Mouse (Mus musculus) small intestine, adult 2 months (tissue): ENCODE results near the gene Fgd3. TPM values are rescaled to one million over a fixed set of nuclear protein-coding genes. Genes with fewer than 3 reads are reported as not detected.

Experiments
- H3K27ac ChIP-seq: fragments of 200-500 bp; 2 replicates; pipeline ENCODE4 v1.5.1; 2012; ENCODE audit warnings: low read depth, low read length, control low read depth, inconsistent platforms; ENCODE audit not compliant: insufficient read depth
- H3K27me3 ChIP-seq: fragments of 200-500 bp; 2 replicates; pipeline ENCODE4 v1.6.1; 2012; ENCODE audit warnings: mild to moderate bottlenecking, moderate library complexity, low read length, inconsistent platforms; ENCODE audit not compliant: control insufficient read depth, insufficient read depth
- H3K36me3 ChIP-seq: fragments of 200-500 bp; 2 replicates; pipeline ENCODE4 v1.6.1; 2012; ENCODE audit warnings: mild to moderate bottlenecking, low read length, control low read depth, inconsistent platforms; ENCODE audit not compliant: control insufficient read depth, insufficient read depth
- H3K4me1 ChIP-seq: fragments of 200-500 bp; 2 replicates; pipeline ENCODE4 v1.6.1; 2012; ENCODE audit warnings: low read length, inconsistent platforms, mixed read lengths; ENCODE audit not compliant: control insufficient read depth, insufficient read depth, insufficient read length
- H3K4me3 ChIP-seq: fragments of 200-500 bp; 2 replicates; pipeline ENCODE4 v1.5.1; 2012; ENCODE audit warnings: low read depth, mild to moderate bottlenecking, control low read depth, inconsistent platforms, low read length, moderate library complexity
- CTCF ChIP-seq: fragments of 200-500 bp; IDR thresholded peaks from 2 replicates; pipeline ENCODE4 v1.5.1; 2012; ENCODE audit warnings: low read depth, mild to moderate bottlenecking, control low read depth, inconsistent platforms, low read length, moderate library complexity, mixed read lengths; ENCODE audit not compliant: insufficient replicate concordance, insufficient read length; ENCODE audit errors: extremely low read depth
- POLR2A ChIP-seq: fragments of 200-500 bp; IDR thresholded peaks from 2 replicates; pipeline ENCODE4 v1.6.1; 2012; ENCODE audit warnings: low read depth, mild to moderate bottlenecking, control low read depth, inconsistent platforms, low read length, moderate library complexity
- WGBS: fragments of 180-500 bp; shearing (Covaris S2); methylation state at CpG from one replicate; pipeline ENCODE4 v1.1.7; 2018; 5-methylcytosine and 5-hydroxymethylcytosine counted together
- polyA plus RNA-seq: library from polyadenylated mRNA; depleted of rRNA; stranded (reverse); fragments of >200 nt; gene quantifications from 2 replicates; pipeline ENCODE4 v1.2.3, GENCODE M21; 2012

The Fgd3 gene
- polyA plus RNA-seq, 1 experiment, result 2.2 TPM

GRCm38 (mm10) chr13:49257819-49258313, 62.2 kb downstream of the Fgd3 start:
- WGBS, result 65% methylated on average over 3 of the region's 3 CpGs
- Histone ChIP-seq H3K27ac (no peak overlapping the region), H3K36me3 (no peaks in the 10 kb centered on the region), H3K4me1 (no peaks in the 10 kb centered on the region), H3K27me3 (no peaks in the 10 kb centered on the region), H3K4me3 (no peak overlapping the region)
- TF ChIP-seq CTCF, result no peak
- no peak for TF ChIP-seq POLR2A

- H3K4me3 ChIP-seq, result no peak overlapping the region
Observed at GRCm38 (mm10) chr13:49252746-49253145, 67.4 kb downstream of the Fgd3 start.

GRCm38 (mm10) chr13:49252113-49252512, 68.0 kb downstream of the Fgd3 start:
- 51% methylated on average over 2 of the region's 2 CpGs for WGBS
- Histone ChIP-seq H3K27me3 (no peaks in the 10 kb centered on the region), H3K4me1 (peaks cover 12% of the 10 kb centered on the region), H3K4me3 (no peak overlapping the region), H3K36me3 (no peaks in the 10 kb centered on the region), H3K27ac (no peak overlapping the region)
- TF ChIP-seq CTCF (no peak), POLR2A (no peak)

More at GRCm38 (mm10) chr13:49252746-49253145, 67.4 kb downstream of the Fgd3 start:
- no peaks in the 10 kb centered on the region for H3K27me3 ChIP-seq
- TF ChIP-seq CTCF (no peak), POLR2A (no peak)
- H3K36me3 ChIP-seq, result no peaks in the 10 kb centered on the region
- peaks cover 10% of the 10 kb centered on the region for H3K4me1 ChIP-seq
- H3K27ac ChIP-seq, result no peak overlapping the region
- 84% methylated on average over 13 of the region's 13 CpGs for WGBS

- H3K27me3 ChIP-seq, result no peaks in the 10 kb centered on the region
- TF ChIP-seq POLR2A, result no peak
- no peak for TF ChIP-seq CTCF
- no peak overlapping the region for H3K4me3 ChIP-seq
- H3K4me1 ChIP-seq, result peaks cover 12% of the 10 kb centered on the region
- no peaks in the 10 kb centered on the region for H3K36me3 ChIP-seq
- WGBS, result 71% methylated on average over 4 of the region's 4 CpGs
- no peak overlapping the region for H3K27ac ChIP-seq
Observed at GRCm38 (mm10) chr13:49250716-49251517, 69.2 kb downstream of the Fgd3 start.

- Histone ChIP-seq H3K36me3 (no peaks in the 10 kb centered on the region), H3K4me3 (no peak overlapping the region), H3K27me3 (no peaks in the 10 kb centered on the region), H3K27ac (no peak overlapping the region), H3K4me1 (peaks cover 12% of the 10 kb centered on the region)
- no peak for TF ChIP-seq POLR2A
- TF ChIP-seq CTCF, result no peak
- WGBS, result 55% methylated on average over 2 of the region's 2 CpGs
Observed at GRCm38 (mm10) chr13:49249634-49250033, 70.5 kb downstream of the Fgd3 start.

GRCm38 (mm10) chr13:49248923-49249322, 71.2 kb downstream of the Fgd3 start:
- Histone ChIP-seq H3K27ac (no peak overlapping the region), H3K27me3 (no peaks in the 10 kb centered on the region), H3K4me3 (no peak overlapping the region), H3K36me3 (no peaks in the 10 kb centered on the region), H3K4me1 (peaks cover 12% of the 10 kb centered on the region)
- 43% methylated on average over 3 of the region's 3 CpGs for WGBS
- TF ChIP-seq CTCF (no peak), POLR2A (no peak)

- no peak within 1 kb of the TSS for H3K27ac ChIP-seq
- WGBS, result 30% methylated on average over 8 of the region's 8 CpGs
- no peaks in the 10 kb centered on the region for H3K27me3 ChIP-seq
- peak within 1 kb of the TSS; percentile 68 for H3K4me3 ChIP-seq
- H3K36me3 ChIP-seq, result no peaks in the 10 kb centered on the region
- no peak for TF ChIP-seq CTCF
- no peak for TF ChIP-seq POLR2A
- H3K4me1 ChIP-seq, result peaks cover 12% of the 10 kb centered on the region
Observed at GRCm38 (mm10) chr13:49248467-49248862, 71.6 kb downstream of the Fgd3 start, which contains the start of gene Susd3. Gene Susd3 (minus strand): TSS chr13:49248706.
